ENCODE assay signal across 10 mouse cellular contexts in the genomic region with DNA sequence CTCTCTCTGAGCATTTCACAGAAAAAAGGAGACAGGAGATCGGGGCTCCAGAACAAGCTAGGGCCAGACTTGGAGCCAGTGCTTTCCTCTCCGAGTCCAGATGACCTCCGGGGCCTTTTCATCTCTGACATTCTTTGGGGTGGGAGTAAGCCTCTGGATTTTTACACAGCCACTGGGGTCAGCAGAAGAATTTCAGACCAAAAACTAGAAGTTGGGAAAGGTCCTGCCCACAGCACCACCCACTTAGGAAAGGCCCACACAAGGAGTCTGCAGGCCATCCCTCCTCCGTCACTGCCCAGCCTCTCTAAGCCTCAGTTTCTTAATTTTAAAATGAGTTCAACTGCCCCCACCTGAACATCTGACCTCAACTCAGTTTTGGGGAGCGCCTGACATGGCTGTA. TPM values are rescaled to one million over a fixed set of nuclear protein-coding genes. Genes with fewer than 3 reads are reported as not detected.
DNase-seq lines count a peak whose midpoint lies in the region; ATAC-seq and TF ChIP-seq lines count a peak whose summit lies in the region.
"Had no signal": no experiment of that assay in that cellular context is flagged by ENCODE, and none has a peak within 500 bp of the region (broad histone marks: within the 10 kb centered on the region; RNA-seq: fewer than 3 reads in every experiment).

No protein-coding gene starts in this region.

- DNase-seq in lung, postnatal 14 days: no peak
- no peak for DNase-seq in forebrain, postnatal 0 days
- DNase-seq in limb, embryonic 10.5 days (ENCODE audit: low spot score): peak; percentile 30
- no peak for DNase-seq in layer of hippocampus, adult 11-12 months (ENCODE audit: low spot score)
- no peak for DNase-seq in layer of hippocampus, postnatal 25 days (ENCODE audit: extremely low spot score in 1 of 2, low spot score in 1 of 2)

- peak overlapping the region; percentile 78 for H3K4me3 ChIP-seq in lung, embryonic 15.5 days
- peak overlapping the region; percentile 91; the same call in 1 of the 2 replicates for H3K4me3 ChIP-seq in forebrain, postnatal 0 days (ENCODE audit: low read depth, low read length)
- H3K4me3 ChIP-seq in limb, embryonic 10.5 days: peak overlapping the region; percentile 86
- no peak overlapping the region for H3K4me3 ChIP-seq in neural tube, embryonic 14.5 days (ENCODE audit: low read depth, low read length)

- peaks cover 44% of the 10 kb centered on the region for H3K4me1 ChIP-seq in lung, embryonic 15.5 days
- H3K4me1 ChIP-seq in forebrain, postnatal 0 days (ENCODE audit: insufficient read depth): peaks cover 17% of the 10 kb centered on the region
- H3K4me1 ChIP-seq in limb, embryonic 10.5 days: peaks cover 76% of the 10 kb centered on the region
- H3K4me1 ChIP-seq in neural tube, embryonic 14.5 days (ENCODE audit: control insufficient read depth, insufficient read depth, low read length): peaks cover 32% of the 10 kb centered on the region

- peak overlapping the region; percentile 96 for H3K9ac ChIP-seq in lung, embryonic 15.5 days
- H3K9ac ChIP-seq in forebrain, postnatal 0 days: 0 out of 2 replicates have a peak overlapping the region, but pooled peaks have one; percentile 81
- H3K9ac ChIP-seq in neural tube, embryonic 14.5 days (replicated peaks; ENCODE audit: low read depth, low read length): no peak overlapping the region

- peak overlapping the region; percentile 89 for H3K4me2 ChIP-seq in lung, embryonic 15.5 days
- peak overlapping the region; percentile 94 for H3K4me2 ChIP-seq in forebrain, postnatal 0 days (ENCODE audit: low read depth)
- H3K4me2 ChIP-seq in neural tube, embryonic 14.5 days (ENCODE audit: low read depth, low read length): peak overlapping the region; percentile 98

- ATAC-seq in lung, embryonic 15.5 days (ENCODE audit: borderline replicate concordance, extremely low read depth, low FRiP score, low TSS enrichment): no peak
- ATAC-seq in forebrain, postnatal 0 days: no peak
- ATAC-seq in neural tube, embryonic 14.5 days (ENCODE audit: low read depth): no peak
- ATAC-seq in cerebellum, adult (ENCODE audit: insufficient number of reproducible peaks, low FRiP score, low TSS enrichment): no peak
- ATAC-seq: Patski had no signal

- H3K36me3 ChIP-seq in lung, embryonic 15.5 days: no peaks in the 10 kb centered on the region
- no peaks in the 10 kb centered on the region for H3K36me3 ChIP-seq in forebrain, postnatal 0 days (ENCODE audit: insufficient read depth)
- H3K36me3 ChIP-seq in limb, embryonic 10.5 days: peaks cover 38% of the 10 kb centered on the region
- no peaks in the 10 kb centered on the region for H3K36me3 ChIP-seq in neural tube, embryonic 14.5 days (ENCODE audit: control insufficient read depth, insufficient read depth, low read length)

- TF ChIP-seq CTCF in forebrain, postnatal 0 days (IDR thresholded peaks at IDR 0.05; ENCODE audit: low read depth): no peak

- H3K9me3 ChIP-seq in lung, embryonic 15.5 days: no peaks in the 10 kb centered on the region
- no peaks in the 10 kb centered on the region for H3K9me3 ChIP-seq in forebrain, postnatal 0 days (ENCODE audit: low read length)
- no peaks in the 10 kb centered on the region for H3K9me3 ChIP-seq in limb, embryonic 10.5 days (replicated peaks)
- H3K9me3 ChIP-seq in neural tube, embryonic 14.5 days (ENCODE audit: control insufficient read depth, low read length): no peaks in the 10 kb centered on the region

- H3K27me3 ChIP-seq in lung, embryonic 15.5 days: no peaks in the 10 kb centered on the region
- no peaks in the 10 kb centered on the region for H3K27me3 ChIP-seq in forebrain, postnatal 0 days (ENCODE audit: insufficient read depth, low read length)
- H3K27me3 ChIP-seq in limb, embryonic 10.5 days (ENCODE audit: low read depth, poor library complexity, severe bottlenecking): no peaks in the 10 kb centered on the region
- H3K27me3 ChIP-seq in neural tube, embryonic 14.5 days (ENCODE audit: control insufficient read depth, insufficient read depth, low read length): no peaks in the 10 kb centered on the region
- H3K27me3 ChIP-seq: Patski had no signal

- WGBS in lung, embryonic 15.5 days: 38% methylated on average over 5 of the region's 5 CpGs
- WGBS in forebrain, postnatal 0 days: 70% methylated on average over 5 of the region's 5 CpGs
- 51% methylated on average over 5 of the region's 5 CpGs for WGBS in limb, embryonic 10.5 days
- WGBS in neural tube, embryonic 14.5 days: 69% methylated on average over 5 of the region's 5 CpGs

- H3K27ac ChIP-seq in lung, embryonic 15.5 days: peak overlapping the region; percentile 99
- H3K27ac ChIP-seq in forebrain, postnatal 0 days (ENCODE audit: low read depth, low read length): no peak overlapping the region
- H3K27ac ChIP-seq in limb, embryonic 10.5 days: peak overlapping the region; percentile 99
- H3K27ac ChIP-seq in neural tube, embryonic 14.5 days (ENCODE audit: low read depth, low read length): no peak overlapping the region
- H3K27ac ChIP-seq: macrophage had no signal

RNA-seq across cellular contexts. Expression of a gene that starts 2.3 kb away (rescaled TPM):
- polyA plus RNA-seq in lung, embryonic 15.5 days (2015; fragmentation: Nextera tagmentation; extraction: Ambion mirVana): 34.6 and 39.3 TPM in 2 replicates
- 23.2 and 26.9 TPM in 2 replicates for total RNA-seq in forebrain, postnatal 0 days (2014; rRNA removed)
- 26.6 and 29.8 TPM in 2 replicates for polyA plus RNA-seq in forebrain, postnatal 0 days (2015; fragmentation: Nextera tagmentation; extraction: Ambion mirVana)
- 41.4 and 48.6 TPM in 2 replicates for polyA plus RNA-seq in limb, embryonic 10.5 days (2016; fragmentation: Nextera tagmentation; extraction: Ambion mirVana)
- 26.2 and 33.1 TPM in 2 replicates for polyA plus RNA-seq in neural tube, embryonic 14.5 days (2014; fragmentation: Nextera tagmentation; extraction: Ambion mirVana)
- total RNA-seq in layer of hippocampus, postnatal 25 days (2021): 10 to 100 TPM; 24.7 to 33.8 TPM

RNA-seq across cellular contexts. Expression of a gene that starts 48.4 kb away (rescaled TPM):
- polyA plus RNA-seq in lung, embryonic 15.5 days (2015; fragmentation: Nextera tagmentation; extraction: Ambion mirVana): 0.20 and 0.35 TPM in 2 replicates
- 0.52 and 0.92 TPM in 2 replicates for total RNA-seq in forebrain, postnatal 0 days (2014; rRNA removed)
- 0.05 and 0.16 TPM in 2 replicates for polyA plus RNA-seq in forebrain, postnatal 0 days (2015; fragmentation: Nextera tagmentation; extraction: Ambion mirVana)
- 0.10 TPM in 1 of 2 replicates, not detected in the other for polyA plus RNA-seq in limb, embryonic 10.5 days (2016; fragmentation: Nextera tagmentation; extraction: Ambion mirVana)
- polyA plus RNA-seq in neural tube, embryonic 14.5 days (2014; fragmentation: Nextera tagmentation; extraction: Ambion mirVana): 0.45 and 0.51 TPM in 2 replicates
- total RNA-seq in layer of hippocampus, postnatal 25 days (2021): under 1 TPM; 0.12 to 0.14 TPM
- polyA plus RNA-seq: macrophage had no signal

Comparison
In these comparisons a context has a peak if more than half of its experiments do, and no peak if none do; other contexts are left out.
1. H3K27ac ChIP-seq: peak in lung, embryonic 15.5 days (single experiment) and limb, embryonic 10.5 days (single experiment); none in forebrain, postnatal 0 days (single experiment) and neural tube, embryonic 14.5 days (single experiment).
2. Peak in every context shown above with its lines, with median percentiles within 50 percentile points of each other: H3K4me2 ChIP-seq.